Mouse (Mus musculus): Measurements from ENCODE around the gene Olfr1330. TPM values are rescaled to one million over a fixed set of nuclear protein-coding genes. Genes with fewer than 3 reads are reported as not detected.
"Not testable (repeated sequence)": the region's sequence is repeated elsewhere in the genome, so short reads cannot be mapped to it uniquely, and the experiment has no call there.

The Olfr1330 gene
- polyA plus RNA-seq (2016; fragmentation: Nextera tagmentation; extraction: Ambion mirVana): not detected in 2 replicates

DNA sequence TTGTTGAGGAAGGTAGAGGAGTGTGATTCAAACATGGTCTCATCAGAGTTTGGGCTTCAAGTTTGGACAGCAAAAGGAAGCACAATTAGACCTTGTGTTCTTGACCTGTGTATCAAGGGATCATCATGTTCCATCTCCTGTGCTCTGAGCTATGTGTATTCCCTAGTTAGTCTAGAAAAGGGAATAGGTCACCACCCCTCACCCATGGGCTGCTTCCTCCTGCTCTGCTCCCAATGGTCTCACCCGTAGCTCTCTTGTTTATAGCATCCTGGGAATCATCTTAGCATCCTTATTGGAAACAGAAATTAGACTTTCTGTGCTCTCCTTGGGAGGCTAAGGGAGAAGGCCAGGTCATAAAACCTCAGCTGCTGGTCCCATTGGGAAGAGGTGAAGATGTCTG lies at the start of gene Olfr1330:
Gene Olfr1330 (plus strand): TSS at position 301 of the 400 bp plus-strand sequence.
- Histone ChIP-seq H3K4me3 (no peak within 1 kb of the TSS), H3K27me3 (replicated peaks; ENCODE audit: low read depth, poor library complexity, severe bottlenecking) (no peaks in the 10 kb centered on the region), H3K9me3 (no peaks in the 10 kb centered on the region), H3K36me3 (replicated peaks) (no peaks in the 10 kb centered on the region), H3K27ac (replicated peaks) (no peak within 1 kb of the TSS), H3K4me1 (no peaks in the 10 kb centered on the region)
- DNase-seq (ENCODE audit: low spot score): no peak
- 83% methylated on average over 1 of the region's 1 CpGs for WGBS

DNA sequence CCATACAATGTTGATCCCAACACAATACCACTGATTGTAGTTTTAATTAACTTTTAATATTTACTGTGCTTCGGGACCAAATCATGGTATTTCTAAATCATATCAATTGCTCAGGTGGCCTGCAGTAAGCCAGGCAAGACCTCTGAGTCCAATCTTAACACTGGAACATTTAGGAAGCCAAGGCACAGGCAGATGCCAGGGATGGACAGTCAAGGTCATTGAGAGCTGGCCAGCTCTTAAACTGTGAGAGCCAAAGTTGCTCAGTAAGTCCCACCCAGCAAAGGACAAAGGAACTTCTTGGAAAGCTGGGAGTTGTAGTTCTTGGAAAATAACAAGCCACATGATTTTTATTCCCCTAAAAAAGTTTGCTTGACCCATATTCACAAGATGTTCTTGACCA lies 26.6 kb upstream of the Olfr1330 start:
- no peaks in the 10 kb centered on the region for H3K36me3 ChIP-seq (replicated peaks)
- no peaks in the 10 kb centered on the region for H3K4me1 ChIP-seq
- no peaks in the 10 kb centered on the region for H3K9me3 ChIP-seq
- no peak overlapping the region for H3K4me3 ChIP-seq
- DNase-seq (ENCODE audit: low spot score): no peak
- 88% methylated on average over 1 of the region's 1 CpGs for WGBS
- no peaks in the 10 kb centered on the region for H3K27me3 ChIP-seq (replicated peaks; ENCODE audit: low read depth, poor library complexity, severe bottlenecking)
- H3K27ac ChIP-seq (replicated peaks): no peak overlapping the region

- Histone ChIP-seq H3K27me3 (replicated peaks; ENCODE audit: low read depth, poor library complexity, severe bottlenecking) (no peaks in the 10 kb centered on the region), H3K4me3 (no peak overlapping the region), H3K4me1 (no peaks in the 10 kb centered on the region), H3K27ac (replicated peaks) (no peak overlapping the region), H3K36me3 (replicated peaks) (no peaks in the 10 kb centered on the region), H3K9me3 (no peaks in the 10 kb centered on the region)
- DNase-seq (ENCODE audit: low spot score): peak; percentile 8
- 48% methylated on average over 4 of the region's 4 CpGs for WGBS
These were observed 25.7 kb upstream of the Olfr1330 start for GRCm38 (mm10) chr4:118862704-118863103.

GRCm38 (mm10) chr4:118864349-118864748 lies 24.0 kb upstream of the Olfr1330 start, which contains the start of gene Olfr1331:
TSS of gene Olfr1331 (plus strand) at chr4:118864649.
- Histone ChIP-seq H3K27me3 (replicated peaks; ENCODE audit: low read depth, poor library complexity, severe bottlenecking) (no peaks in the 10 kb centered on the region), H3K4me3 (no peak within 1 kb of the TSS), H3K27ac (replicated peaks) (no peak within 1 kb of the TSS), H3K36me3 (replicated peaks) (no peaks in the 10 kb centered on the region), H3K4me1 (no peaks in the 10 kb centered on the region), H3K9me3 (no peaks in the 10 kb centered on the region)
- WGBS: 86% methylated on average over 1 of the region's 1 CpGs
- no peak for DNase-seq (ENCODE audit: low spot score)

GRCm38 (mm10) chr4:118867566-118867965 lies 20.8 kb upstream of the Olfr1330 start:
- Histone ChIP-seq H3K36me3 (replicated peaks) (no peaks in the 10 kb centered on the region), H3K4me1 (no peaks in the 10 kb centered on the region), H3K9me3 (no peaks in the 10 kb centered on the region), H3K27me3 (replicated peaks; ENCODE audit: low read depth, poor library complexity, severe bottlenecking) (no peaks in the 10 kb centered on the region), H3K27ac (replicated peaks) (no peak overlapping the region), H3K4me3 (no peak overlapping the region)
- no peak for DNase-seq (ENCODE audit: low spot score)

DNA sequence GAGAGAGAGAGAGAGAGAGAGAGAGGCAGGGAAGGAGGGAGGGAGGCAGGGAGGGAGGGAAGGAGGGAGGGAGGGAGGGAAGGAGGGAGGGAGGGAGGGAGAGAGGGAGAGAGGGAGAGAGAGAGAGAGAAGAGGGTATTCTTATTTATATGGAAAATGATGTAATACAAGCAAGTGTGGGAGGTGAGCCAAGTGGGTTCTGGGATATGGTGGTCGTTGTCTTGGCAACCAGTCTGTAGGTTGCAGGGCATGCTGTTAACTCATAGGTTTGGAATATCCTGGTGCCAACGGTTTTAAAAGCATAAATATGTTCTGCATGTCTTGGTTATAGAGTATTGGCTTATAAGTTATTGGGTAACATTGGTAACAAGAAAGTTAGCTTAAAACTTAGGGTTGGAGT lies 13.6 kb downstream of the Olfr1330 start:
- Histone ChIP-seq H3K27me3 (replicated peaks; ENCODE audit: low read depth, poor library complexity, severe bottlenecking) (no peaks in the 10 kb centered on the region), H3K4me3 (no peak overlapping the region), H3K36me3 (replicated peaks) (no peaks in the 10 kb centered on the region), H3K9me3 (no peaks in the 10 kb centered on the region), H3K27ac (replicated peaks) (no peak overlapping the region), H3K4me1 (no peaks in the 10 kb centered on the region)
- WGBS: 74% methylated on average over 2 of the region's 2 CpGs
- DNase-seq (ENCODE audit: low spot score): no peak

DNA sequence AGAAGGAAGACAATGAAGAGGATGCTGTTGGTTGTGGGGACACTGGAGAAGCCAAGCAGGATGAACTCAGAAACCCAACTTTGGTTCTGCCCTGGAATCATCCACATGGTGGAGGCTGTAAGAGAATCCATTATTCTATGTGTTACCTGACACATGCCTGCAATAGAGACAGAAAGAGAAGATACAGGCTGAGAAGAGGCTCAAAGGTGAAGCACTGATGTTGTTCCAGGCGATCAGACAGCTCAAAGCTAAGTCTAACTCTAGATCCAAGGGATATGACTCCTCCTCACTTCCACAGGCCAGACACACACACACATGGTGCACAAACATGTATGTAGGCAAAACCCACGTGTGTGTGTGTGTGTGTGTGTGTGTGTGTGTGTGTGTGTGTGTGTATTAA lies 29.0 kb downstream of the Olfr1330 start, which contains the start of gene Olfr1329:
Gene Olfr1329 (minus strand): TSS at position 101 of the 400 bp plus-strand sequence.
- not testable (repeated sequence) for H3K36me3 ChIP-seq (replicated peaks); DNase-seq (ENCODE audit: low spot score); H3K4me1 ChIP-seq; H3K4me3 ChIP-seq; H3K9me3 ChIP-seq; H3K27ac ChIP-seq (replicated peaks); H3K27me3 ChIP-seq (replicated peaks; ENCODE audit: low read depth, poor library complexity, severe bottlenecking)
- 65% methylated on average over 2 of the region's 2 CpGs for WGBS

GRCm38 (mm10) chr4:118931326-118931725 lies 42.9 kb downstream of the Olfr1330 start:
- not testable (repeated sequence) for H3K27ac ChIP-seq (replicated peaks); H3K36me3 ChIP-seq (replicated peaks); H3K4me3 ChIP-seq; H3K9me3 ChIP-seq; H3K4me1 ChIP-seq; H3K27me3 ChIP-seq (replicated peaks; ENCODE audit: low read depth, poor library complexity, severe bottlenecking); DNase-seq (ENCODE audit: low spot score)
- 77% methylated on average over 3 of the region's 3 CpGs for WGBS

- H3K9me3 ChIP-seq: no peaks in the 10 kb centered on the region
- H3K4me3 ChIP-seq: no peak within 1 kb of the TSS
- no peak for DNase-seq (ENCODE audit: low spot score)
- H3K36me3 ChIP-seq (replicated peaks): no peaks in the 10 kb centered on the region
- WGBS: 75% methylated on average over 2 of the region's 2 CpGs
- no peak within 1 kb of the TSS for H3K27ac ChIP-seq (replicated peaks)
- no peaks in the 10 kb centered on the region for H3K4me1 ChIP-seq
- no peaks in the 10 kb centered on the region for H3K27me3 ChIP-seq (replicated peaks; ENCODE audit: low read depth, poor library complexity, severe bottlenecking)
These were observed 50.1 kb downstream of the Olfr1330 start, which contains the start of gene Olfr1328 for GRCm38 (mm10) chr4:118938512-118938911. TSS of gene Olfr1328 (minus strand) at chr4:118938612.

Other genes with a start within 250 kb of the Olfr1330 start
- gene Olfr62, start 229.6 kb upstream of the Olfr1330 start, polyA plus RNA-seq (2016; fragmentation: Nextera tagmentation; extraction: Ambion mirVana): not detected in 2 replicates
- 0.06 TPM in 1 of 2 replicates, not detected in the other for gene Olfr1342, start 195.8 kb upstream of the Olfr1330 start, polyA plus RNA-seq (2016; fragmentation: Nextera tagmentation; extraction: Ambion mirVana)
- 0.04 TPM in 1 of 2 replicates, not detected in the other for gene Olfr1341, start 185.1 kb upstream of the Olfr1330 start, polyA plus RNA-seq (2016; fragmentation: Nextera tagmentation; extraction: Ambion mirVana)
- gene Olfr1340, start 168.5 kb upstream of the Olfr1330 start, polyA plus RNA-seq (2016; fragmentation: Nextera tagmentation; extraction: Ambion mirVana): not detected in 2 replicates
- not detected in 2 replicates for gene Olfr1339, start 156.4 kb upstream of the Olfr1330 start, polyA plus RNA-seq (2016; fragmentation: Nextera tagmentation; extraction: Ambion mirVana)
- not detected in 2 replicates for gene Olfr1338, start 129.9 kb upstream of the Olfr1330 start, polyA plus RNA-seq (2016; fragmentation: Nextera tagmentation; extraction: Ambion mirVana)
- gene Olfr1337, start 106.0 kb upstream of the Olfr1330 start, polyA plus RNA-seq (2016; fragmentation: Nextera tagmentation; extraction: Ambion mirVana): not detected in 2 replicates
- not detected in 2 replicates for gene Olfr1335, start 78.7 kb upstream of the Olfr1330 start, polyA plus RNA-seq (2016; fragmentation: Nextera tagmentation; extraction: Ambion mirVana)
- gene Olfr1333, start 52.3 kb upstream of the Olfr1330 start, polyA plus RNA-seq (2016; fragmentation: Nextera tagmentation; extraction: Ambion mirVana): not detected in 2 replicates
- gene Olfr1331, start 23.9 kb upstream of the Olfr1330 start, polyA plus RNA-seq (2016; fragmentation: Nextera tagmentation; extraction: Ambion mirVana): not detected in 2 replicates
- not detected in 2 replicates for gene Olfr1329, start 28.9 kb downstream of the Olfr1330 start, polyA plus RNA-seq (2016; fragmentation: Nextera tagmentation; extraction: Ambion mirVana)
- gene Olfr1328, start 50.0 kb downstream of the Olfr1330 start, polyA plus RNA-seq (2016; fragmentation: Nextera tagmentation; extraction: Ambion mirVana): not detected in 2 replicates
- gene Lao1, start 73.0 kb downstream of the Olfr1330 start, polyA plus RNA-seq (2016; fragmentation: Nextera tagmentation; extraction: Ambion mirVana): not detected in 2 replicates
- 140 and 166 TPM in 2 replicates for gene Slc2a1, start 220.1 kb downstream of the Olfr1330 start, polyA plus RNA-seq (2016; fragmentation: Nextera tagmentation; extraction: Ambion mirVana)